Mouse (Mus musculus) adipocyte (in vitro differentiated cells): ENCODE data around the gene Esyt1.
"Not testable (repeated sequence)": the region's sequence is repeated elsewhere in the genome, so short reads cannot be mapped to it uniquely, and the experiment has no call there.

Source experiments
- DNase-seq: peaks from one replicate; pipeline ENCODE4 v3.0.0-alpha.2; 2016; ENCODE audit warnings: low spot score

Esyt1 gene

GRCm38 (mm10) chr10:128525671-128526308, at the start of gene Esyt1:
Esyt1 (minus strand) TSS chr10:128525871.
- DNase-seq, result peak; percentile 99

GRCm38 (mm10) chr10:128575063-128575462, 49.4 kb upstream of the Esyt1 start:
- DNase-seq, result no peak

- DNase-seq, result peak; percentile 98
Observed at GRCm38 (mm10) chr10:128565788-128566531, 40.3 kb upstream of the Esyt1 start, which contains the start of gene Pa2g4. Pa2g4 (minus strand) TSS chr10:128565987.

- DNase-seq, result no peak
Observed at GRCm38 (mm10) chr10:128565206-128565787, 39.6 kb upstream of the Esyt1 start.

GRCm38 (mm10) chr10:128563544-128563943, 37.9 kb upstream of the Esyt1 start:
- DNase-seq, result no peak

GRCm38 (mm10) chr10:128556963-128557362, 31.3 kb upstream of the Esyt1 start:
- DNase-seq, result no peak

GRCm38 (mm10) chr10:128556286-128556685, 30.6 kb upstream of the Esyt1 start:
- peak; percentile 24 for DNase-seq

- DNase-seq, result not testable (repeated sequence)
Observed at GRCm38 (mm10) chr10:128555567-128555966, 29.9 kb upstream of the Esyt1 start.

- not testable (repeated sequence) for DNase-seq
Observed at GRCm38 (mm10) chr10:128550144-128550823, 24.6 kb upstream of the Esyt1 start.

- DNase-seq, result not testable (repeated sequence)
Observed at GRCm38 (mm10) chr10:128549682-128550057, 24.0 kb upstream of the Esyt1 start.

- peak; percentile 97 for DNase-seq
Observed at GRCm38 (mm10) chr10:128548947-128549681, 23.4 kb upstream of the Esyt1 start, which contains the start of gene Rpl41. Rpl41 (minus strand) TSS chr10:128549305.

- DNase-seq, result not testable (repeated sequence)
Observed at GRCm38 (mm10) chr10:128548051-128548791, 22.6 kb upstream of the Esyt1 start.

- DNase-seq, result peak; percentile 97
Observed at GRCm38 (mm10) chr10:128547361-128548032, 21.8 kb upstream of the Esyt1 start, which contains the start of gene Zc3h10. Zc3h10 (minus strand) TSS chr10:128547774.

GRCm38 (mm10) chr10:128546787-128547186, 21.1 kb upstream of the Esyt1 start:
- DNase-seq, result no peak

- DNase-seq, result peak; percentile 77
Observed at GRCm38 (mm10) chr10:128546361-128546760, 20.7 kb upstream of the Esyt1 start.

GRCm38 (mm10) chr10:128545570-128545898, 19.9 kb upstream of the Esyt1 start:
- DNase-seq, result no peak

- DNase-seq, result no peak
Observed at GRCm38 (mm10) chr10:128544674-128545569, 19.3 kb upstream of the Esyt1 start.

- DNase-seq, result no peak
Observed at GRCm38 (mm10) chr10:128544151-128544657, 18.5 kb upstream of the Esyt1 start.

GRCm38 (mm10) chr10:128543100-128543499, 17.4 kb upstream of the Esyt1 start:
- no peak for DNase-seq
